Mouse (Mus musculus): ENCODE data around the gene Mrpl40. TPM values are rescaled to one million over a fixed set of nuclear protein-coding genes. Genes with fewer than 3 reads are reported as not detected.
"Not testable (repeated sequence)": the region's sequence is repeated elsewhere in the genome, so short reads cannot be mapped to it uniquely, and the experiment has no call there.

Mrpl40 gene
- 10 to 100 TPM; 32.7 to 33.9 TPM for total RNA-seq (2021)

GRCm38 (mm10) chr16:18876442-18877308, at the start of gene Mrpl40, which contains the start of gene Hira:
Gene Mrpl40 (minus strand): TSS chr16:18876862.
Gene Hira (plus strand): TSS chr16:18877037.
- DNase-seq (ENCODE audit: extremely low spot score in 1 of 2, low spot score in 1 of 2) = peak; percentile 88 to 97

DNA sequence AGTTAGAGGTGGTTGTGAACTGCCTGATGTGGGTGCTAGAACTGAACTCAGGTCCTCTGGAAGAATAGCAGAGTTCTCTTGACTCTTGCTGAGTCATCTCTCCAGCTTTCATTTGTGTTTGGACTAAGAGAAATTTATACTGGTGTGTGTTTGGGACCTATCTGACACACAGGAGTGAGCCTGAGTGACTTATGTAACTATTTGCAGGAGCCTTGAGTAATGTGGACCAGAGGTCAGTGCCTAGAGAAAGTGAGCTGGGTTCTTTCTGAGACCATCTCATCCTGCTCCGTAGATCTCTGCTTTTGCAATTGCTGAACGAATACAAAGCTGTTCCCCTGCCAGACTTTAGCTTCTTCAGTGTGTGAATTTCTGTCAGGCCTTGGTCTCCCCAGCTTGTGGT, 45.1 kb upstream of the Mrpl40 start:
- DNase-seq (ENCODE audit: extremely low spot score in 1 of 2, low spot score in 1 of 2) = no peak

DNA sequence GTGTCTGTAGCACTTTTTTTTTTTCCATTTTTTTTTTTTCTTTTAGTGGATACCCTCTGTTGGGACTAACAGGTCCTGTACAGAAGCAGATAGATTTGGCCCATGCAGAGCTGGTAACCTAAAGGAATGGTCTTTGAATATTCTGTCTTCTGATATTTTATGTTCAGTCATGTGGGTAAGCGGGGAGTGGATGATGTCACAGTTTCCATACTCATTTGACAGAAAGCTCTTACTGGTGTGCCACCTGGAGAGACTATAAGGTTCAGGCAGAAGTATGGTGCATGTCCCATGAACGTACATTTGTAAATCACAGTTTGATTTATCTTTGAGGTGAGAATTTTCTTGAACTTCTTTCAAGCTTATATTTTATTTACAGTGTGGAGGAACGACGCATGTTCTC, 39.4 kb upstream of the Mrpl40 start:
- no peak for DNase-seq (ENCODE audit: extremely low spot score in 1 of 2, low spot score in 1 of 2)

DNA sequence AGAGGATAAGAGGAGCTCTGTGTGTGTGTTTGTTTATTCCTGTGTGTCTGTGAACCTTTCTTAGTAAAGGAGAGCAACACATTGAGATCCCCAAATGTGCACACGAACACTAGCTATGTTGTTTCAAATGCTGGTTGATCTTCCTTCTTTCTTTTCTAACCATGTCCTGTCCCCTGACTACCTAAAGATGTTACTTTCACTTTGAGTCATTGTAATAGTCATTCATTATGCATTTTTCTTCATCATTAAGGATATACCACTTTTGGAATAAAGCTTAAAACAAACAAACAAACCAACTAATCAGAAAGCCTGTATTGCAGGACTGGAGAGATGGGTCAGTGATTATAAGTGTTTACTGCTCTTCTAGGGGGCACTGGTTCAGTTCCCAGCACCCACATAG, 29.0 kb upstream of the Mrpl40 start:
- no peak for DNase-seq (ENCODE audit: extremely low spot score in 1 of 2, low spot score in 1 of 2)

DNA sequence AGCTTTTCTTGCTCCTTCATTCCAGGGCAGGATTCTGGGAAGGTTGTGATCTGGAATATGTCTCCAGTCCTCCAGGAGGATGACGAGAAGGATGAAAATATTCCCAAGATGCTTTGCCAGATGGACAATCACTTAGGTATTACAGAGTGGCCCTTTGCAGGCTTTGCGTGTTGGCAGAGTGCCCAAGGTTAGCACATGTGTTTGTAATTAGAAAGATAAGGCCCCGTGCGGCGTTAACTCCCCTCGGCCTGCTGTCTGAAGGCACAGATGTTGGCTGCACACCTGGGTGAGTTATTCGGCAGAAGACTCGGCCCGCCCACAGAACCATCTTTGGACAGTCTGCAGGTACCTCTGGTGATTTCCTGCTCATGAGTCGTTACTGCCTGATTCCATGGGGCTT, 19.8 kb upstream of the Mrpl40 start:
- no peak for DNase-seq (ENCODE audit: extremely low spot score in 1 of 2, low spot score in 1 of 2)

DNA sequence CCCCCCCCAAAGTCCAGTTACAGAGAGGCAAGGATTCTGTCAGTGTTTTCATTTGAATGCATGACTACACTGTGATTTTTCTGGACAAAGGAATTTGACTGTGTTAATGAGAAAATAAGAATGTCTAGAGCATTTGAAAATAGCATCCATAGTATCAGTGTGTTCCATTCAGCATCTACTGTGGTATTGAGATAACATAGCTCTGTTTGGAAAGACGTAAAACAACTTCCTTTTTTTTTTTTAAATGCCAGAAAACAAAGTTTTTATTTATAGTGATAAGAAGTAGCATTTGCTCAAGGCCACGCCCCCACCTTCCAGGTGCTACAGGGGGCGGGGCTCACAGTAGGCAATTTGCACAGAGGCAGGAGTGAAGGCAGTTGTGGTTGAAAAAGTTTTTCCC, 18.6 kb upstream of the Mrpl40 start:
- DNase-seq (ENCODE audit: extremely low spot score in 1 of 2, low spot score in 1 of 2) = no peak

GRCm38 (mm10) chr16:18893840-18894372, 17.2 kb upstream of the Mrpl40 start:
- no peak for DNase-seq (ENCODE audit: extremely low spot score in 1 of 2, low spot score in 1 of 2)

DNA sequence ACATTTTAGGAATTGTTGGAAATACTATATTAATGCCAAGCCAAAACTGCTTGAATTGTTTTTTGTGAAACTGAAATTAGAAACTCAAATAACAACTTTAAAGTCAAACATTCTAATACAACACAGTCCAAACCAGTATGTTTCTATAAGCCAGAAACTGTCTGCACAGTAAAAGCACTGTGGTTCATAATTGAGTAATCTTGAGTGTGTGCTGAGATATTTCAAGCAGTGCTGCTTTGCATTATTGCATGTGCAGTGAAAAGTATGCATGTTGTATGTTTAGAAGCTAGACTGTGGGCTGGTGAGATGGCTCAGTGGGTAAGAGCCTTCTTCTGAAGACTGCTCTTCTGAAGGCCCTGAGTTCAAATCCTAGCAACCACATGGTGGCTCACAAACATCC, 7.4 kb upstream of the Mrpl40 start:
- DNase-seq (ENCODE audit: extremely low spot score in 1 of 2, low spot score in 1 of 2) = no peak

DNA sequence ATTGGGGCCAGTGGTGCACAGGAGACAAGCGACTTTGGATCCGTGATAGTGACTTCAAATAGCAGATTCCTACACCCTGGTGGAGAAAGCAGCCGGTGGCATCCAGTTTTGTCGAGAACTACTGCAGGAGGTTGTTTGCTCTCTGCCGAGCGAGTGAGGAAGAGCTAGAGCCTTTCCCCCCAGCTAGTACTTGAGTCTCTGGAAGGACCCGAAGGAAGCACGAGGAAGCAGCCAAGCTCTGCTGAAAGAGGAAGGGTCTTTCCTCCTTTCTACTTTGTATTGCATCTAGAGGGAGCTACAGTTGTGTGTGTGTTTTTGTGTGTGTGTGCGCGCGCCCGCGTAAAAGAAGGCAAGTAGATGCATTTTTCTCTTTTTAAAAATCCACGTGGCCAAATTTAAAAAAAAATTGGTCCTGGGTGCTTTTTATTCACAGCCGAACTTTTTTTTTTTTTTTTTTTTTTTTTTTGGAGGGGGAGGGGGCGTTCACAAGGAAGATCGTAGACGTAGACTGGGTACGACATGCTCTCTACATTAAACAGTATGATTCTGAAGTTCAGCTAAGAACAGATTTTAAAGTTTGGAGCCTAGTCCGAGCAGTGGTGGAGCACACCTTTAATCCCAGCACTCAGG, 1.5 kb upstream of the Mrpl40 start:
- DNase-seq (ENCODE audit: extremely low spot score in 1 of 2, low spot score in 1 of 2) = peak in 1 of 2 experiments; percentile 8

- DNase-seq (ENCODE audit: extremely low spot score in 1 of 2, low spot score in 1 of 2) = peak; percentile 25 to 55
Observed at GRCm38 (mm10) chr16:18877386-18878090, 876 bp upstream of the Mrpl40 start.

DNA sequence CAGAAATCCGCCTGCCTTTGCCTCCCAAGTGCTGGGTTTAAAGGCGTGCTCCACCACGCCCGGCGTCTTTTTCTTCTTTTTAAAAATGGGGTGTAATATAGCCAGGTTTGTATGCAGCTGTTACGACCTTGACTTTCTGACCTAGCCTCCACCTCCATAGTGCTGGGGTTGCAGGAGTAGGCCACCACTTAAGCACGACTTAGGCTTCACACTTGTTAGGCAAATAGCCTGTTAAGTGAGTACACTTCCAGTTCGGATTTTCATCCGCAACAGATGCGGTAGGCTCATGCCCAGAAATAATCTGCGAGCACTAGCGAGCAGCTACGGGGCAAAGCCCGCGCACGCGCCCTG, 596 bp downstream of the Mrpl40 start:
- DNase-seq (ENCODE audit: extremely low spot score in 1 of 2, low spot score in 1 of 2) = no peak

- not testable (repeated sequence) for DNase-seq (ENCODE audit: extremely low spot score in 1 of 2, low spot score in 1 of 2)
Observed at GRCm38 (mm10) chr16:18870495-18870894, 6.2 kb downstream of the Mrpl40 start.

GRCm38 (mm10) chr16:18860186-18860585, 16.5 kb downstream of the Mrpl40 start:
- no peak for DNase-seq (ENCODE audit: extremely low spot score in 1 of 2, low spot score in 1 of 2)

GRCm38 (mm10) chr16:18858551-18858950, 18.1 kb downstream of the Mrpl40 start:
- no peak for DNase-seq (ENCODE audit: extremely low spot score in 1 of 2, low spot score in 1 of 2)

GRCm38 (mm10) chr16:18849521-18850190, 27.0 kb downstream of the Mrpl40 start:
- not testable (repeated sequence) for DNase-seq (ENCODE audit: extremely low spot score in 1 of 2, low spot score in 1 of 2)

- DNase-seq (ENCODE audit: extremely low spot score in 1 of 2, low spot score in 1 of 2) = no peak
Observed at GRCm38 (mm10) chr16:18846301-18846820, 30.3 kb downstream of the Mrpl40 start.

- no peak for DNase-seq (ENCODE audit: extremely low spot score in 1 of 2, low spot score in 1 of 2)
Observed at GRCm38 (mm10) chr16:18838346-18838745, 38.3 kb downstream of the Mrpl40 start.

GRCm38 (mm10) chr16:18836468-18837208, 40.0 kb downstream of the Mrpl40 start, which contains the start of the genes 2510002D24Rik and Gm28539:
Gene 2510002D24Rik (plus strand): TSS chr16:18836578.
Gene Gm28539 (plus strand): TSS chr16:18836584.
- peak; percentile 85 to 91 for DNase-seq (ENCODE audit: extremely low spot score in 1 of 2, low spot score in 1 of 2)

DNA sequence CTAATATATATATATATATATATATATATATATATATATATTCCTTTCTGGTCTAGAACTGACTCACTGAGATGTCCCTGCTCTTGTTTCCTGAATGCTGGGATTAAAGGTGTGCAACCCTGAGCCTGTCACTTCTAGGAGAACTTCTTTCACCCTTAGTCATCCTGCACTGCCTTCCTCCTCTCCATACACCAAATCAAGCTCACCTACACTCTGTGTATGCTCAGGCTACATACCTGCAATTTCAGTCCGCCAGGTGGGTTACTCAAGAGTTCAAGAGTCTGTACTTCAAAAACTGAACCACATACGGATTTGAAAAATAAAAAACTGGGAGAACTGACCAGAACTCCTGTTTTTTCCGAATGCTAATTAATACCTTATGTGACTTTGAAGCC, 40.6 kb downstream of the Mrpl40 start:
- no peak for DNase-seq (ENCODE audit: extremely low spot score in 1 of 2, low spot score in 1 of 2)

All from layer of hippocampus, postnatal 25 days (tissue).